Mouse (Mus musculus): ENCODE data around the gene Clec2d. TPM values are rescaled to one million over a fixed set of nuclear protein-coding genes. Genes with fewer than 3 reads are reported as not detected.
"Not testable (repeated sequence)": the region's sequence is repeated elsewhere in the genome, so short reads cannot be mapped to it uniquely, and the experiment has no call there.

The Clec2d gene
- polyA plus RNA-seq, 1 experiment from 2014 or later: not detected

DNA sequence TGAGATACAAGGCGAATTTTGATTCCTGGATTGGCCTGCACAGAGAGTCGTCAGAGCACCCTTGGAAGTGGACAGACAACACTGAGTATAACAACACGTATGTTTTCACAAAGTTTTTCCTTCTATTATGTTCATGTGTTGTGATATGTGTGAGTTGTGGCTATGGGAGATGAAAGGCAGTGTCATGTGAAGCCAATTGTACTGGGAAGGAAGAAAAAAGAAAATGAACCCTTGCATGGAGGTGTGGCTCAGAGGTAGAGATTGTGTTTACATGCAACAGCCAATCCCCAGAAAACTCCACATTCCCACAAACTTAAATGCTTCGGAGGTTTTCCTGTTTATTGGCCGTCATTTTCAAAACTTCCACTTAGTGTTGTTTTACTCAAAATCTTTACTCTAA lies 4.4 kb downstream of the Clec2d start:
- H3K9ac ChIP-seq (replicated peaks; ENCODE audit: low read depth, low read length): no peak overlapping the region
- no peak for ATAC-seq (ENCODE audit: low read depth)
- no peaks in the 10 kb centered on the region for H3K36me3 ChIP-seq (ENCODE audit: control insufficient read depth, insufficient read depth, low read length)
- 87% methylated on average over 5 of the region's 5 CpGs for WGBS
- no peak overlapping the region for H3K4me3 ChIP-seq (ENCODE audit: low read depth, low read length)
- H3K4me1 ChIP-seq (ENCODE audit: control insufficient read depth, insufficient read depth, low read length): no peaks in the 10 kb centered on the region
- no peaks in the 10 kb centered on the region for H3K9me3 ChIP-seq (ENCODE audit: control insufficient read depth, low read length)
- H3K4me2 ChIP-seq (ENCODE audit: low read depth, low read length): no peak overlapping the region
- no peaks in the 10 kb centered on the region for H3K27me3 ChIP-seq (ENCODE audit: control insufficient read depth, insufficient read depth, low read length)
- H3K27ac ChIP-seq (ENCODE audit: low read depth, low read length): no peak overlapping the region

GRCm38 (mm10) chr6:129186022-129186421 lies 5.6 kb downstream of the Clec2d start:
- Histone ChIP-seq H3K9ac (replicated peaks; ENCODE audit: low read depth, low read length) (no peak overlapping the region), H3K27me3 (ENCODE audit: control insufficient read depth, insufficient read depth, low read length) (no peaks in the 10 kb centered on the region), H3K4me3 (ENCODE audit: low read depth, low read length) (no peak overlapping the region), H3K4me1 (ENCODE audit: control insufficient read depth, insufficient read depth, low read length) (no peaks in the 10 kb centered on the region), H3K4me2 (ENCODE audit: low read depth, low read length) (no peak overlapping the region), H3K9me3 (ENCODE audit: control insufficient read depth, low read length) (no peaks in the 10 kb centered on the region), H3K27ac (ENCODE audit: low read depth, low read length) (no peak overlapping the region), H3K36me3 (ENCODE audit: control insufficient read depth, insufficient read depth, low read length) (no peaks in the 10 kb centered on the region)
- WGBS: 82% methylated on average over 4 of the region's 4 CpGs
- no peak for ATAC-seq (ENCODE audit: low read depth)

DNA sequence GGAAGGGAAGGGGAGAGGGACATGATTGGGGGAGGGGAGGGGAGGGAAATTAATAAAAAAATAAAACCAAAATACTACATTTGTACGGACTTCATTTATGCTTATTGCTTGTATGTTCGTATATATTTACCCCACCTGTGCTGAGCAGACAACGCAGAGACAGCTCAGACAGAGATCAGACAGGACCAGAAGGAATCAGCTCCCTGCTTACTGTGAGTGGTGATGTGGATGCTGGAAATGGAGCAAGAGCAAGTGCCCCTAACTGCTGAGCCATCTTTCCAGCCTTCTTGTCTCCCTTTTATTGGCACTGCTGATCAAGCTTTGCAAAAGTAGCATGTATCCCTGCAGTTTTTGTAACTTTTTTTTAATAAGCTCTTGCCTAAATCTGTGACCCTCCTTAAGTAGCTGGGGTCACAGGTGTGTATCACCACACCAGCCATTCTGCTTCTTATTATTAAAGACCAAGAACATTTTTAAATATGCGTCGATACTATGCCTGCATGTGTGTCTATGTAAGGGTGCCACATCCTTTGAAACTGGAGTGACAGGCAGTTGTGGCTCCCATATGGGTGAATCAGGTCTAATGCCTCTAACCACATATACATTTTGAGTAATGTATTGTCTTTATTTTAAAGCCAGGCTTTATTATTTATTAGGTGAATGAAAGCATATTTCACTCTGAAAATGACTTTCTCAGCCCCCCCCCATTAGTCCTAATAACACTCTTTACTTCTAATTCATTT lies 6.2 kb downstream of the Clec2d start:
- no peak for ATAC-seq (ENCODE audit: low read depth)
- Histone ChIP-seq H3K36me3 (ENCODE audit: control insufficient read depth, insufficient read depth, low read length) (no peaks in the 10 kb centered on the region), H3K4me3 (ENCODE audit: low read depth, low read length) (no peak overlapping the region), H3K4me1 (ENCODE audit: control insufficient read depth, insufficient read depth, low read length) (no peaks in the 10 kb centered on the region), H3K27me3 (ENCODE audit: control insufficient read depth, insufficient read depth, low read length) (no peaks in the 10 kb centered on the region), H3K27ac (ENCODE audit: low read depth, low read length) (no peak overlapping the region), H3K9ac (replicated peaks; ENCODE audit: low read depth, low read length) (no peak overlapping the region), H3K4me2 (ENCODE audit: low read depth, low read length) (no peak overlapping the region), H3K9me3 (ENCODE audit: control insufficient read depth, low read length) (no peaks in the 10 kb centered on the region)
- 93% methylated on average over 5 of the region's 5 CpGs for WGBS

DNA sequence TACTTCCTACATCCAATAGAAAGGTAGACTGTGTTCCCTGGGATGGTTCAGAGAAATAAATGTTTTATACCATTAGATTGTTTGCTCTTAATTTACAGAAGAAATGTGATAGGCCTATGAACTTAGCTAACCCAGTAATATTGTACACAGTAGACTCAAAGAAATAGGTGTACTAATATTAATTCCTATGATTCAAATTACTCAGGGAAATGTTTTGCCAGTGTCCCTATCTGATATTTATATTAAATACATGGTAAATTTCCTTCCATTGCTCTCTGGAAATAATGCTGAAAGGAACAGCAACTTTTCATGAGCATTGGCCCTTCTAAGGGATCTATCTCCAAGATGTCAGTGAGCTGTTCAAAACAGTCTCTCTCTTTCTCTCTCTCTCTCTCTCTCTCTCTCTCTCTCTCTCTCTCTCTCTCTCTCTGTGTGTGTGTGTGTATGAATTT lies 6.8 kb downstream of the Clec2d start:
- Histone ChIP-seq H3K9ac (replicated peaks; ENCODE audit: low read depth, low read length) (no peak overlapping the region), H3K4me1 (ENCODE audit: control insufficient read depth, insufficient read depth, low read length) (no peaks in the 10 kb centered on the region), H3K27ac (ENCODE audit: low read depth, low read length) (no peak overlapping the region), H3K4me3 (ENCODE audit: low read depth, low read length) (no peak overlapping the region), H3K4me2 (ENCODE audit: low read depth, low read length) (no peak overlapping the region), H3K9me3 (ENCODE audit: control insufficient read depth, low read length) (no peaks in the 10 kb centered on the region), H3K36me3 (ENCODE audit: control insufficient read depth, insufficient read depth, low read length) (no peaks in the 10 kb centered on the region), H3K27me3 (ENCODE audit: control insufficient read depth, insufficient read depth, low read length) (no peaks in the 10 kb centered on the region)
- ATAC-seq (ENCODE audit: low read depth): no peak

GRCm38 (mm10) chr6:129187816-129188215 lies 7.4 kb downstream of the Clec2d start:
- not testable (repeated sequence) for H3K27ac ChIP-seq (ENCODE audit: low read depth, low read length); H3K9ac ChIP-seq (replicated peaks; ENCODE audit: low read depth, low read length); H3K4me2 ChIP-seq (ENCODE audit: low read depth, low read length); H3K27me3 ChIP-seq (ENCODE audit: control insufficient read depth, insufficient read depth, low read length); H3K36me3 ChIP-seq (ENCODE audit: control insufficient read depth, insufficient read depth, low read length); ATAC-seq (ENCODE audit: low read depth); H3K9me3 ChIP-seq (ENCODE audit: control insufficient read depth, low read length); H3K4me1 ChIP-seq (ENCODE audit: control insufficient read depth, insufficient read depth, low read length); H3K4me3 ChIP-seq (ENCODE audit: low read depth, low read length)
- 97% methylated on average over 3 of the region's 3 CpGs for WGBS

- no peaks in the 10 kb centered on the region for H3K27me3 ChIP-seq (ENCODE audit: control insufficient read depth, insufficient read depth, low read length)
- no peaks in the 10 kb centered on the region for H3K9me3 ChIP-seq (ENCODE audit: control insufficient read depth, low read length)
- no peak overlapping the region for H3K4me3 ChIP-seq (ENCODE audit: low read depth, low read length)
- no peaks in the 10 kb centered on the region for H3K4me1 ChIP-seq (ENCODE audit: control insufficient read depth, insufficient read depth, low read length)
- H3K36me3 ChIP-seq (ENCODE audit: control insufficient read depth, insufficient read depth, low read length): no peaks in the 10 kb centered on the region
- no peak overlapping the region for H3K4me2 ChIP-seq (ENCODE audit: low read depth, low read length)
- no peak overlapping the region for H3K9ac ChIP-seq (replicated peaks; ENCODE audit: low read depth, low read length)
- WGBS: 92% methylated on average over 2 of the region's 2 CpGs
- no peak overlapping the region for H3K27ac ChIP-seq (ENCODE audit: low read depth, low read length)
- ATAC-seq (ENCODE audit: low read depth): no peak
Observed at GRCm38 (mm10) chr6:129193431-129193830, 13.0 kb downstream of the Clec2d start.

DNA sequence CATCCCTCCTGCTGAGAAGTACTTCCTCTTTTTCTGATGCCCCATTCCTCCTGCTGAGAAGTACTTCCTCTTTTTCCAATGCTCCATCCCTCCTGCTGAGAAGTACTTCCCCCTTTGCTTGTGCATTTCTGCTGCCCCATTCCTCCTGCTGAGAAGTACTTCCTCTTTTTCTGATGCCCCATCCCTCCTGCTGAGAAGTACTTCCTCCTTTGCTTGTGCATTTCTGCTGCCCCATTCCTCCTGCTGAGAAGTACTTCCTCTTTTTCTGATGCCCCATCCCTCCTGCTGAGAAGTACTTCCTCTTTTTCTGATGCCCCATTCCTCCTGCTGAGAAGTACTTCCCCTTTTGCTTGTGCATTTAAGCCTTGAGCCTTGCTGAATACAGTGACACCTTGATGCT lies 19.7 kb downstream of the Clec2d start:
- H3K36me3 ChIP-seq (ENCODE audit: control insufficient read depth, insufficient read depth, low read length); H3K9ac ChIP-seq (replicated peaks; ENCODE audit: low read depth, low read length); ATAC-seq (ENCODE audit: low read depth); H3K4me1 ChIP-seq (ENCODE audit: control insufficient read depth, insufficient read depth, low read length); H3K4me2 ChIP-seq (ENCODE audit: low read depth, low read length); H3K9me3 ChIP-seq (ENCODE audit: control insufficient read depth, low read length); H3K4me3 ChIP-seq (ENCODE audit: low read depth, low read length); H3K27ac ChIP-seq (ENCODE audit: low read depth, low read length); H3K27me3 ChIP-seq (ENCODE audit: control insufficient read depth, insufficient read depth, low read length): not testable (repeated sequence)

DNA sequence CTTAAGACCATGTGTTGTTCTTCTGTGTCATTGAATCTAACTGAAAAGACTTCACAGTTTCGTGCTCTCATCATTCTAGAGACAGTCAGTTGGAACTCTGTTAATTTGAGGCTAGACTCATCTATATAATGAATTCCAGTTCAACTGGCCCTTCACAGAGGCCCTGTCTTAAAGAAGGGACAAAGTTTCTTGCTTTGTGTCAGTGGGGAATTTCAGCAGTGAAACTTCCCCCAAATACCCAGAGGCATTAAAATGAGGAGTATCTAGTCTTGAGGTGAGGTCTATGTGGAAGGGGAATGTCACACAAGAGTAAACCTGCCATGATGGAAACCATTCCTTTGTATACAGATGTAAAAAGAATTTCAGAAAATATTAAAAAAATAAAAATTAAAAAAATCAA lies 21.9 kb downstream of the Clec2d start:
- no peak overlapping the region for H3K27ac ChIP-seq (ENCODE audit: low read depth, low read length)
- 81% methylated on average over 1 of the region's 1 CpGs for WGBS

DNA sequence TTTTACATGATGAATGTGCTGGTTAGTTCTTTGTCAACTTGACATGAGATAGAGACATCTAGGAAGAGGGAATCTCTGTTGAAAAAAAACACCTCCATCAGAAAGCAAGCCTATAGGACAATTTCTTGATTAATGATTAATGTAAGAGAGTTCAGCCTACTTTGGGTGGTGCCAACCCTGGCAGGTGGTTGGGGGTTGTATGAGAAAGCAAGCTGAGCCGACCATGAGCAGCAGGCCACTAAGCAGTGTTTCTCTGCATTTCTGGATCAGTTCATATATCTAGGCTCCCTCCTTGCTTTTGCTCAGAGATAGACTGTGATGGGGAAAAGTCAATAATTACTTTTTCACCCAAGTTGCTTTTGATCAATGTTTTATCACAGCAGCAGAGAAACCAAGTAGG lies 23.9 kb downstream of the Clec2d start:
- no peak overlapping the region for H3K27ac ChIP-seq (ENCODE audit: low read depth, low read length)
- no peak overlapping the region for H3K4me3 ChIP-seq (ENCODE audit: low read depth, low read length)
- no peaks in the 10 kb centered on the region for H3K27me3 ChIP-seq (ENCODE audit: control insufficient read depth, insufficient read depth, low read length)
- ATAC-seq (ENCODE audit: low read depth): no peak
- 85% methylated on average over 1 of the region's 1 CpGs for WGBS
- no peaks in the 10 kb centered on the region for H3K4me1 ChIP-seq (ENCODE audit: control insufficient read depth, insufficient read depth, low read length)
- no peaks in the 10 kb centered on the region for H3K36me3 ChIP-seq (ENCODE audit: control insufficient read depth, insufficient read depth, low read length)
- H3K9ac ChIP-seq (replicated peaks; ENCODE audit: low read depth, low read length): no peak overlapping the region
- no peak overlapping the region for H3K4me2 ChIP-seq (ENCODE audit: low read depth, low read length)
- H3K9me3 ChIP-seq (ENCODE audit: control insufficient read depth, low read length): no peaks in the 10 kb centered on the region

More for the DNA sequence above, 21.9 kb downstream of the Clec2d start:
- ATAC-seq (ENCODE audit: low read depth): no peak
- Histone ChIP-seq H3K27me3 (ENCODE audit: control insufficient read depth, insufficient read depth, low read length) (no peaks in the 10 kb centered on the region), H3K9me3 (ENCODE audit: control insufficient read depth, low read length) (no peaks in the 10 kb centered on the region), H3K9ac (replicated peaks; ENCODE audit: low read depth, low read length) (no peak overlapping the region), H3K4me2 (ENCODE audit: low read depth, low read length) (no peak overlapping the region), H3K36me3 (ENCODE audit: control insufficient read depth, insufficient read depth, low read length) (no peaks in the 10 kb centered on the region), H3K4me3 (ENCODE audit: low read depth, low read length) (no peak overlapping the region), H3K4me1 (ENCODE audit: control insufficient read depth, insufficient read depth, low read length) (no peaks in the 10 kb centered on the region)
